Mouse (Mus musculus) adrenal gland, postnatal 14 days (tissue): ENCODE measurements around the gene Dcaf6. TPM values are rescaled to one million over a fixed set of nuclear protein-coding genes. Genes with fewer than 3 reads are reported as not detected.

Experiments
- total RNA-seq: library from RNA; stranded (reverse); gene quantifications from 2 replicates; pipeline ENCODE4 v1.2.3, GENCODE M21; 2021

Gene Dcaf6
- total RNA-seq, 1 experiment from 2014 or later, result 46.5 TPM

Other genes with a start within 250 kb of the Dcaf6 start
- gene Tiprl, start 223.5 kb downstream of the Dcaf6 start, total RNA-seq, result 50.1 and 51.3 TPM in 2 replicates
- 1.7 and 2.5 TPM in 2 replicates for gene Gpr161, start 164.7 kb downstream of the Dcaf6 start, total RNA-seq
- gene Mpc2, start 162 bp upstream of the Dcaf6 start, total RNA-seq, result 311 and 341 TPM in 2 replicates
- gene Adcy10, start 24.7 kb upstream of the Dcaf6 start, total RNA-seq, result 0.11 TPM in 2 replicates
- 39.1 and 40.4 TPM in 2 replicates for gene Mpzl1, start 174.1 kb upstream of the Dcaf6 start, total RNA-seq
- 22.1 and 35.0 TPM in 2 replicates for gene Rcsd1, start 249.3 kb upstream of the Dcaf6 start, total RNA-seq